Mouse (Mus musculus) midbrain, embryonic 14.5 days (tissue): ENCODE measurements around the gene Fam71a. TPM values are rescaled to one million over a fixed set of nuclear protein-coding genes. Genes with fewer than 3 reads are reported as not detected.
"Not testable (repeated sequence)": the region's sequence is repeated elsewhere in the genome, so short reads cannot be mapped to it uniquely, and the experiment has no call there.

Experiments
- ATAC-seq: fragments of 200-750 bp; cut with Nextera tagmentation; 2 replicates; pipeline ENCODE4 v1.8.0; 2017; ENCODE audit warnings: moderate number of reproducible peaks, moderate library complexity; ENCODE audit not compliant: low FRiP score, low TSS enrichment
- DNase-seq: peaks from one replicate; pipeline ENCODE4 v3.0.0-alpha.2; 2015
- H3K27ac ChIP-seq: fragments of 300-500 bp; sonication (generic); replicated peaks from 2 replicates; pipeline ENCODE4 v1.5.1; 2014; ENCODE audit warnings: mild to moderate bottlenecking, low read depth, low read length, moderate library complexity
- H3K27me3 ChIP-seq: fragments of 300-500 bp; sonication (generic); 2 replicates; pipeline ENCODE4 v1.6.1; 2014; ENCODE audit warnings: low read length, control low read depth, mixed read lengths; ENCODE audit not compliant: control insufficient read depth, insufficient read depth
- H3K36me3 ChIP-seq: fragments of 300-500 bp; sonication (generic); 2 replicates; pipeline ENCODE4 v1.6.1; 2014; ENCODE audit warnings: low read length, control low read depth; ENCODE audit not compliant: control insufficient read depth, insufficient read depth
- H3K4me1 ChIP-seq: fragments of 300-500 bp; sonication (generic); 2 replicates; pipeline ENCODE4 v1.6.1; 2014; ENCODE audit warnings: mild to moderate bottlenecking, antibody characterized with exemption, low read length, control low read depth; ENCODE audit not compliant: control insufficient read depth, insufficient read depth
- H3K4me2 ChIP-seq: fragments of 300-500 bp; sonication (generic); 2 replicates; pipeline ENCODE4 v1.6.1; 2014; ENCODE audit warnings: mild to moderate bottlenecking, low read length, moderate library complexity
- H3K4me3 ChIP-seq: fragments of 300-500 bp; sonication (generic); replicated peaks from 2 replicates; pipeline ENCODE4 v1.5.1; 2014; ENCODE audit warnings: low read depth, low read length
- H3K9ac ChIP-seq: fragments of 300-500 bp; sonication (generic); replicated peaks from 2 replicates; pipeline ENCODE4 v1.6.1; 2014; ENCODE audit warnings: mild to moderate bottlenecking, low read length, moderate library complexity
- H3K9me3 ChIP-seq: fragments of 300-500 bp; sonication (generic); 2 replicates; pipeline ENCODE4 v1.6.1; 2016; ENCODE audit warnings: low read length, control low read depth, mixed read lengths; ENCODE audit not compliant: control insufficient read depth
- WGBS: fragments of 180-500 bp; shearing (Covaris S2); extraction: QIAGEN DNeasy Blood & Tissue Kit; methylation state at CpG from one replicate; pipeline ENCODE4 v1.1.7; 2014; 5-methylcytosine and 5-hydroxymethylcytosine counted together
- polyA plus RNA-seq: library from polyadenylated mRNA; unstranded; fragments of >200 nt; fragmentation: Nextera tagmentation; extraction: Ambion mirVana; gene quantifications from 2 replicates; pipeline ENCODE4 v1.2.1, GENCODE M21; 2014

Fam71a gene
- polyA plus RNA-seq, 1 experiment from 2014 or later = not detected

GRCm38 (mm10) chr1:191176887-191177286 is 12.3 kb upstream of the Fam71a start:
- ATAC-seq (no peak), DNase-seq (no peak)
- Histone ChIP-seq H3K36me3 (no peaks in the 10 kb centered on the region), H3K9ac (no peak overlapping the region), H3K4me1 (no peaks in the 10 kb centered on the region), H3K9me3 (no peaks in the 10 kb centered on the region), H3K27ac (no peak overlapping the region), H3K27me3 (peaks cover 24% of the 10 kb centered on the region; the same call in 1 of the 2 replicates), H3K4me2 (no peak overlapping the region), H3K4me3 (no peak overlapping the region)
- WGBS = 78% methylated on average over 7 of the region's 7 CpGs

DNA sequence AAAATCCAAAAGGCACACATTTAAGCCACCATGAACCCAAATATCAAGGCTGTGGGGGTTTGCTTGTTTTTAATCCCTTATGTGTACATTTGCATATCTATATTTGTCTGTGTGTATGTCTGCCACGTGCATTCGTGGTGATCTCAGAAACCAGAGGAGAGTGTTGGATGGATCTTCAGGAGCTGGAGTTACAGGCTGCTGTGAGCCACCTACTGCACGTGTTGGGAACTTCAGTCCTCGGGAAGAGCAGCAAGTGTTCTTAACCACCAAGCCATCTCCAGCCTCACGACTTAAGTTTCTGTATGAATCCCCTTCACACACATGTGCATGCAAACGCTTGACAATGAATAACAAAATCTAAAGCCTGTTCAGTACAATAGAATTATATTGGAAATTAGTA is 7.9 kb upstream of the Fam71a start:
- H3K9ac ChIP-seq = no peak overlapping the region
- H3K27ac ChIP-seq = no peak overlapping the region
- ATAC-seq (no peak), DNase-seq (peak; percentile 75)
- no peaks in the 10 kb centered on the region for H3K36me3 ChIP-seq
- WGBS = 13% methylated on average over 6 of the region's 6 CpGs
- H3K4me3 ChIP-seq = no peak overlapping the region
- no peaks in the 10 kb centered on the region for H3K27me3 ChIP-seq
- H3K4me2 ChIP-seq = no peak overlapping the region
- no peaks in the 10 kb centered on the region for H3K4me1 ChIP-seq
- H3K9me3 ChIP-seq = no peaks in the 10 kb centered on the region

DNA sequence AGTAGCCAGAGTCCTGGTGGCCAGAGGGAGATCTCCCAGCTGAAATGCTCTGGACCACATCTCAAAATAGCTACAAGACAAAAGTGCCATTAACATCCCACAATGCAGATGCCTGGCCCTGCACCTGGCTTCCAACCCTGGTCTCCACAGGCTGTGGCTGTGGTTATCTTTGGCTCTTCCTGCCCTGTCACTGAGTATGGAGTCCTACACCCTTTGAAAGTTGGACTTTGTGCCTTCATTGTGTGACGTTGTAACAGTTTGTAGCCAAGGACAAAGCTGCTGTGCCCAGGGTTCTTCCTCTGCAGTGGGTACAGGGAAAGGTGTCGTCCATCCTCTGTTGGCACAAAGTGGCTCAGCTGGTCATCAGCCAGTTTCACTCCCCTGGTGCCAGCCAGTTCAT is 5.8 kb upstream of the Fam71a start:
- Histone ChIP-seq H3K4me2 (no peak overlapping the region), H3K9me3 (no peaks in the 10 kb centered on the region), H3K27me3 (no peaks in the 10 kb centered on the region), H3K36me3 (no peaks in the 10 kb centered on the region), H3K9ac (no peak overlapping the region), H3K4me3 (no peak overlapping the region), H3K4me1 (0 out of 2 replicates have a peak, but pooled peaks cover 7% of the 10 kb centered on the region), H3K27ac (no peak overlapping the region)
- 85% methylated on average over 2 of the region's 2 CpGs for WGBS
- no peak for DNase-seq
- ATAC-seq = no peak

DNA sequence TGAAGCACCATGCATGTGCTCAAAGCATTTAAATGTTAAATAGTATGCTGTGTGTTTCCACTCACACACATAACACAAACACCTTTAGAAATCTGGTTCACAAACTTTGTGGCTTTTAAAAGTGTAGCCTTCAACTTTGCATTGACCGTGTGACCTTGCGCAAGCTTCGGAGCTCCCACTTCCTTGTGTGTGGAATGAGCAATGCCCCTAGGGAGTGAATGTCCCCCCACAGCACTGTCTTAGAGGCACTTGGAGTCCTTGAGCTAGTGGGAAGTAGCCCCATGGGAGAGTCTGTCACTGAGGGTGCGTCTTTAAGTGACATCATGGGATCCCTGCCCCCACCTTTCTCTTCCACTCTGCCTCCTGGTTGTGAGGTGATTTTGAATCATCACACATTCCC is 1.6 kb upstream of the Fam71a start:
- H3K27me3 ChIP-seq = no peaks in the 10 kb centered on the region
- no peak overlapping the region for H3K4me3 ChIP-seq
- DNase-seq = no peak
- H3K9ac ChIP-seq = no peak overlapping the region
- H3K9me3 ChIP-seq = no peaks in the 10 kb centered on the region
- H3K36me3 ChIP-seq = no peaks in the 10 kb centered on the region
- no peak for ATAC-seq
- WGBS = 85% methylated on average over 4 of the region's 4 CpGs
- no peak overlapping the region for H3K27ac ChIP-seq
- 0 out of 2 replicates have a peak, but pooled peaks cover 7% of the 10 kb centered on the region for H3K4me1 ChIP-seq
- no peak overlapping the region for H3K4me2 ChIP-seq

GRCm38 (mm10) chr1:191154314-191154713 is 10.3 kb downstream of the Fam71a start:
- DNase-seq = no peak
- no peaks in the 10 kb centered on the region for H3K9me3 ChIP-seq
- H3K9ac ChIP-seq = no peak overlapping the region
- H3K4me3 ChIP-seq = no peak overlapping the region
- no peak for ATAC-seq
- no peaks in the 10 kb centered on the region for H3K36me3 ChIP-seq
- H3K27me3 ChIP-seq = no peaks in the 10 kb centered on the region
- WGBS = 63% methylated on average over 3 of the region's 3 CpGs
- no peak overlapping the region for H3K4me2 ChIP-seq
- no peaks in the 10 kb centered on the region for H3K4me1 ChIP-seq
- no peak overlapping the region for H3K27ac ChIP-seq

GRCm38 (mm10) chr1:191153052-191153451 is 11.6 kb downstream of the Fam71a start:
- no peak overlapping the region for H3K9ac ChIP-seq
- DNase-seq (peak; percentile 59), ATAC-seq (no peak)
- H3K27me3 ChIP-seq = no peaks in the 10 kb centered on the region
- no peaks in the 10 kb centered on the region for H3K4me1 ChIP-seq
- no peak overlapping the region for H3K4me2 ChIP-seq
- no peaks in the 10 kb centered on the region for H3K36me3 ChIP-seq
- no peak overlapping the region for H3K4me3 ChIP-seq
- no peak overlapping the region for H3K27ac ChIP-seq
- H3K9me3 ChIP-seq = no peaks in the 10 kb centered on the region
- 19% methylated on average over 4 of the region's 4 CpGs for WGBS

GRCm38 (mm10) chr1:191150924-191151605 is 13.6 kb downstream of the Fam71a start:
- Histone ChIP-seq H3K4me1 (no peaks in the 10 kb centered on the region), H3K4me2 (no peak overlapping the region), H3K27ac (no peak overlapping the region), H3K36me3 (no peaks in the 10 kb centered on the region), H3K9me3 (no peaks in the 10 kb centered on the region), H3K4me3 (no peak overlapping the region), H3K27me3 (no peaks in the 10 kb centered on the region), H3K9ac (no peak overlapping the region)
- no peak for DNase-seq
- 82% methylated on average over 8 of the region's 8 CpGs for WGBS
- no peak for ATAC-seq

- not testable (repeated sequence) for DNase-seq, H3K4me1 ChIP-seq, H3K9me3 ChIP-seq, H3K27me3 ChIP-seq, H3K27ac ChIP-seq, H3K4me2 ChIP-seq, H3K4me3 ChIP-seq, H3K9ac ChIP-seq, H3K36me3 ChIP-seq, ATAC-seq
- WGBS = 86% methylated on average over 5 of the region's 5 CpGs
Measured at GRCm38 (mm10) chr1:191149489-191149888, 15.1 kb downstream of the Fam71a start.

GRCm38 (mm10) chr1:191140983-191141382 is 23.6 kb downstream of the Fam71a start:
- Histone ChIP-seq H3K27me3 (no peaks in the 10 kb centered on the region), H3K36me3 (no peaks in the 10 kb centered on the region), H3K4me2 (no peak overlapping the region), H3K4me1 (no peaks in the 10 kb centered on the region), H3K9me3 (no peaks in the 10 kb centered on the region), H3K4me3 (no peak overlapping the region), H3K9ac (no peak overlapping the region), H3K27ac (no peak overlapping the region)
- DNase-seq (no peak), ATAC-seq (no peak)
- 85% methylated on average over 8 of the region's 8 CpGs for WGBS
